Mouse (Mus musculus) liver, embryonic 12.5 days (tissue): ENCODE results near the gene Dock9. TPM values are rescaled to one million over a fixed set of nuclear protein-coding genes. Genes with fewer than 3 reads are reported as not detected.

Experiments
- ATAC-seq: fragments of 200-750 bp; cut with Nextera tagmentation; 2 replicates; pipeline ENCODE4 v1.8.0; 2017; ENCODE audit warnings: moderate number of reproducible peaks, mild to moderate bottlenecking, moderate library complexity
- H3K27ac ChIP-seq: fragments of 300-500 bp; sonication (generic); 2 replicates; pipeline ENCODE4 v1.5.1; 2016; ENCODE audit warnings: mild to moderate bottlenecking
- H3K27me3 ChIP-seq: fragments of 300-500 bp; sonication (generic); replicated peaks from 2 replicates; pipeline ENCODE4 v1.6.1; 2016; ENCODE audit warnings: mild to moderate bottlenecking, moderate library complexity
- H3K36me3 ChIP-seq: fragments of 300-500 bp; sonication (generic); 2 replicates; pipeline ENCODE4 v1.6.1; 2016; ENCODE audit warnings: mild to moderate bottlenecking, moderate library complexity
- H3K4me1 ChIP-seq: fragments of 300-500 bp; sonication (generic); 2 replicates; pipeline ENCODE4 v1.6.1; 2016
- H3K4me2 ChIP-seq: fragments of 300-500 bp; sonication (generic); 2 replicates; pipeline ENCODE4 v1.6.1; 2016; ENCODE audit warnings: mild to moderate bottlenecking, moderate library complexity
- H3K4me3 ChIP-seq: fragments of 300-500 bp; sonication (generic); 2 replicates; pipeline ENCODE4 v1.5.1; 2016; ENCODE audit warnings: mild to moderate bottlenecking, moderate library complexity
- H3K9ac ChIP-seq: fragments of 300-500 bp; sonication (generic); 2 replicates; pipeline ENCODE4 v1.6.1; 2016; ENCODE audit warnings: mild to moderate bottlenecking, moderate library complexity
- H3K9me3 ChIP-seq: fragments of 300-500 bp; sonication (generic); replicated peaks from 2 replicates; pipeline ENCODE4 v1.6.1; 2016; ENCODE audit warnings: mild to moderate bottlenecking, moderate library complexity
- WGBS: fragments of 180-500 bp; shearing (Covaris S2); methylation state at CpG from one replicate; pipeline ENCODE4 v1.1.7; 2016; ENCODE audit not compliant: insufficient replicate concordance; 5-methylcytosine and 5-hydroxymethylcytosine counted together
- polyA plus RNA-seq: library from polyadenylated mRNA; unstranded; fragments of >200 nt; fragmentation: Nextera tagmentation; extraction: Ambion mirVana; gene quantifications from 2 replicates; pipeline ENCODE4 v1.2.1, GENCODE M21; 2016

Dock9 gene
- polyA plus RNA-seq, 1 experiment from 2014 or later: 2.0 TPM

GRCm38 (mm10) chr14:121752686-121753426 is 44.8 kb downstream of the Dock9 start:
- Histone ChIP-seq H3K4me3 (no peak overlapping the region), H3K27ac (no peak overlapping the region)
- no peak for ATAC-seq

GRCm38 (mm10) chr14:121749606-121750005 is 48.0 kb downstream of the Dock9 start:
- H3K36me3 ChIP-seq: no peaks in the 10 kb centered on the region
- H3K4me1 ChIP-seq: no peaks in the 10 kb centered on the region
- no peak for ATAC-seq
- no peaks in the 10 kb centered on the region for H3K27me3 ChIP-seq
- no peak overlapping the region for H3K27ac ChIP-seq
- no peak overlapping the region for H3K4me2 ChIP-seq
- H3K9ac ChIP-seq: no peak overlapping the region
- 74% methylated on average over 9 of the region's 9 CpGs for WGBS
- H3K4me3 ChIP-seq: no peak overlapping the region
- no peaks in the 10 kb centered on the region for H3K9me3 ChIP-seq

More at GRCm38 (mm10) chr14:121752686-121753426, 44.8 kb downstream of the Dock9 start:
- H3K9ac ChIP-seq: no peak overlapping the region
- H3K9me3 ChIP-seq: no peaks in the 10 kb centered on the region
- no peaks in the 10 kb centered on the region for H3K4me1 ChIP-seq
- H3K27me3 ChIP-seq: no peaks in the 10 kb centered on the region
- H3K4me2 ChIP-seq: no peak overlapping the region
- H3K36me3 ChIP-seq: no peaks in the 10 kb centered on the region
- 59% methylated on average over 19 of the region's 19 CpGs for WGBS

GRCm38 (mm10) chr14:121749084-121749483 is 48.6 kb downstream of the Dock9 start:
- Histone ChIP-seq H3K4me1 (no peaks in the 10 kb centered on the region), H3K4me2 (no peak overlapping the region), H3K27me3 (no peaks in the 10 kb centered on the region), H3K27ac (no peak overlapping the region), H3K9me3 (no peaks in the 10 kb centered on the region), H3K4me3 (no peak overlapping the region), H3K36me3 (no peaks in the 10 kb centered on the region), H3K9ac (no peak overlapping the region)
- ATAC-seq: no peak
- 76% methylated on average over 10 of the region's 10 CpGs for WGBS

- 81% methylated on average over 7 of the region's 7 CpGs for WGBS
- Histone ChIP-seq H3K9me3 (no peaks in the 10 kb centered on the region), H3K4me3 (no peak overlapping the region), H3K4me2 (no peak overlapping the region), H3K27ac (no peak overlapping the region), H3K9ac (no peak overlapping the region), H3K27me3 (no peaks in the 10 kb centered on the region), H3K4me1 (no peaks in the 10 kb centered on the region), H3K36me3 (no peaks in the 10 kb centered on the region)
- no peak for ATAC-seq
These were observed 50.3 kb downstream of the Dock9 start for GRCm38 (mm10) chr14:121747360-121747759.

GRCm38 (mm10) chr14:121743787-121744417 is 53.7 kb downstream of the Dock9 start:
- no peaks in the 10 kb centered on the region for H3K4me1 ChIP-seq
- H3K36me3 ChIP-seq: no peaks in the 10 kb centered on the region
- H3K4me2 ChIP-seq: no peak overlapping the region
- no peak for ATAC-seq
- no peaks in the 10 kb centered on the region for H3K9me3 ChIP-seq
- no peak overlapping the region for H3K27ac ChIP-seq
- no peak overlapping the region for H3K4me3 ChIP-seq
- H3K9ac ChIP-seq: no peak overlapping the region
- no peaks in the 10 kb centered on the region for H3K27me3 ChIP-seq
- 73% methylated on average over 9 of the region's 9 CpGs for WGBS

DNA sequence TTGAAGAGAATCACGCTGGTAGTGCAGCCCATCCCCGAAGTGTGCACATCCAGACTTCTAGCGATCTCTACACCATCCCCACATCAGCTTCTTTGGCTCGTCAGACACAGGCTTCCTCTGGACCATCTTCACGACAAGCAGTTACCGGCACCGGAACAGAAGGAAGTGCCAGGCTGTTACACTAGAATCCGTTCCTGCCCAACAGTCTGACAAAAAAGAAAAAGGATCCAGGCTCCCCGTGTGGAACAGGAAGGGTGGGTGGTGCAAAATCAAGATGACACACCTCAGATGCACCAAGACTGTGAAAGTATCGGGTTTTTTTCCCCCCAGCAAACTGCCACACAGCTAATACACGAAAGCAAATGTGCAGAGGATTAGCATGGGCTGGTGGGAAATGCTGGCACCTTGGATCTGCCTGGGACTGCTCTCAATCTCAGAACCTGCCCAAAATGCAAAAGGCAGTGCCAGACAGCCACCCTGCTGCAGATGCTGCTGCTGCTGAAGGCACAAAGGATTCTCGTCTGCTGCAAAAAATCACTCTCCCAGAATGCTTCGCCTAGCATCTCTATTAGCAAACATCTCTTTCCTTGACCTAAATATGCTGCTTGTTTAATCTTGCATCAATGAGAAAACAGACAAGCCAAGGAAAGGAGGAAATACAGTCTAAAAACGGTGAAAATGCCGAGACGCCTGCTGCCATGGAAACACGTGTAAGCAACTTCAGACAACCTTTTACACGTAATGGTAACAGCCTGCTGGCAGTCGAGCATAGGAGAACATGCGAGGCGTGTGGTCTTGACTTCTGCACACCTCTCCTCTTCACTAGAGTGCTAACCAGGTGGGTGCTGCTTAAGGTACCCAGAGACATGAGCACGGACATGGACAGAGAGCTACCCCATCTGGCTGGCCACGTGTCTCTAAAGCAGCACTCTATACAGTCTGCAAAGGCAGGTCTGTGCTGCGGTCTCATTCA is 58.9 kb downstream of the Dock9 start:
- no peaks in the 10 kb centered on the region for H3K9me3 ChIP-seq
- no peak for ATAC-seq
- H3K9ac ChIP-seq: no peak overlapping the region
- H3K4me1 ChIP-seq: no peaks in the 10 kb centered on the region; the same call in 1 of the 2 replicates
- H3K27me3 ChIP-seq: no peaks in the 10 kb centered on the region
- H3K4me2 ChIP-seq: no peak overlapping the region
- WGBS: 53% methylated on average over 24 of the region's 24 CpGs
- H3K27ac ChIP-seq: no peak overlapping the region
- H3K4me3 ChIP-seq: no peak overlapping the region
- no peaks in the 10 kb centered on the region for H3K36me3 ChIP-seq

DNA sequence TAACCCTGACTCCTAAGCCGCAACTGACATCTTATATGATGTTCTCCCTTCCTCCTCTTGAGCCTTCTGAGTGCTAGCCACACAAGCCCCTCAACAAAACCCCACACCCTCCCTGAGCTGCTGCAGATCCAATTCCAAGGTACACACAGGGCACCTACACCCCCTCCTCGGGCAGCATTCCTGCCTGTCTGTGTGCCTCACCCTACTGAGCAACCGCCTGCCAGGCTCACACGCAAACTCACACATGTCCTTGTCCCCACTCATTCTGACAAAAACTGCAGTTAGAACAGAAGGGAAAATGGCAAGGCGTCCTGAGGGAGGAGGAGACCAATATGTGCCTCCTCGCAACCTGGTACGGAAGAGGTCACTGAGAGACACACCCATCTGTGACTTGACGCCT is 60.4 kb downstream of the Dock9 start:
- Histone ChIP-seq H3K9ac (no peak overlapping the region), H3K27me3 (no peaks in the 10 kb centered on the region), H3K36me3 (no peaks in the 10 kb centered on the region), H3K4me1 (peaks cover 2% of the 10 kb centered on the region), H3K27ac (no peak overlapping the region), H3K9me3 (no peaks in the 10 kb centered on the region), H3K4me3 (no peak overlapping the region), H3K4me2 (no peak overlapping the region)
- 81% methylated on average over 8 of the region's 8 CpGs for WGBS
- no peak for ATAC-seq

GRCm38 (mm10) chr14:121735678-121736077 is 62.0 kb downstream of the Dock9 start:
- no peak for ATAC-seq
- WGBS: 47% methylated on average over 7 of the region's 7 CpGs
- Histone ChIP-seq H3K4me3 (no peak overlapping the region), H3K9me3 (no peaks in the 10 kb centered on the region), H3K27ac (no peak overlapping the region), H3K4me2 (no peak overlapping the region), H3K36me3 (no peaks in the 10 kb centered on the region), H3K9ac (no peak overlapping the region), H3K27me3 (no peaks in the 10 kb centered on the region), H3K4me1 (peaks cover 18% of the 10 kb centered on the region)

DNA sequence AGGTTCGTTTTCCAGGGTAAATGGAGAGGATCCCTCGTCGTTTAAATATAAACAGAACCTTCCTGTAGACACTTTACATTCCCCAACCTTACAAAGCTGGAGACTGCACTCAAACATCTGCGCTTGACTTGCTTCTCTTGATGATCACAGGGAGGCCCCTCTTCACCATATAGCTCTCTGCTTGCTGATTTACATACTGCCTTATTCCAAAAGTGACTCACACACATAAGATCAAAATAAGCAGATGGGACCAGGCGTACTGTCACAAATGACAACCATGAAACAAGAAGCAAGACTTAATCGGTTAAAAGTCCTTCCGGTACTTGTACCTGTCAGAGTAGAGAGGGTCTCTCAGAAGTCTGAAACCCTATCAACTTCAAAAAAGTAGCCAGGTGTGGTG is 63.4 kb downstream of the Dock9 start:
- Histone ChIP-seq H3K27me3 (no peaks in the 10 kb centered on the region), H3K4me1 (peaks cover 23% of the 10 kb centered on the region), H3K27ac (no peak overlapping the region), H3K9ac (no peak overlapping the region), H3K36me3 (no peaks in the 10 kb centered on the region), H3K4me3 (no peak overlapping the region), H3K4me2 (no peak overlapping the region), H3K9me3 (no peaks in the 10 kb centered on the region)
- 76% methylated on average over 7 of the region's 7 CpGs for WGBS
- no peak for ATAC-seq

DNA sequence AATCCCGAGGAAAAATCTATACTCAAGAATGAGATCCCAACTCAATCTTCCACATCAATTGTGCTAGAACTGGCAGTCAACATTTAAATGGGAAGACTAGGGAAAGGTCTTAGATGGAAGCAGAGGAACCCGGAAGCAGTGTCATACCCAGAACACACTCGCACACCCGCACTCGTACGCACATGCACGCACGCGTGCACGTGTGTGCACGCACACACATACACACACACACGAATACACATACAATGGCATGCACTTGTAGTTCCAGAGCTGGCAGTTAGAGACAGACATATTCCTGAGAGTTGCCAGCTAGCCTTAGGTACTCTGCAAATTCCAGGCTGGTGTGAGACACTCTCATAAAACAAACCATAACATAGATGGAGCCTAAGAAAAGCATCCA is 63.9 kb downstream of the Dock9 start:
- Histone ChIP-seq H3K9me3 (no peaks in the 10 kb centered on the region), H3K36me3 (no peaks in the 10 kb centered on the region), H3K4me3 (no peak overlapping the region), H3K4me2 (no peak overlapping the region), H3K27me3 (no peaks in the 10 kb centered on the region), H3K4me1 (peaks cover 23% of the 10 kb centered on the region), H3K27ac (no peak overlapping the region), H3K9ac (no peak overlapping the region)
- no peak for ATAC-seq
- WGBS: 86% methylated on average over 12 of the region's 12 CpGs

GRCm38 (mm10) chr14:121732196-121732595 is 65.4 kb downstream of the Dock9 start:
- peak overlapping the region; percentile 39 for H3K4me3 ChIP-seq
- H3K9me3 ChIP-seq: no peaks in the 10 kb centered on the region
- H3K4me1 ChIP-seq: peaks cover 23% of the 10 kb centered on the region
- WGBS: 8% methylated on average over 8 of the region's 8 CpGs
- H3K36me3 ChIP-seq: no peaks in the 10 kb centered on the region
- no peaks in the 10 kb centered on the region for H3K27me3 ChIP-seq
- no peak overlapping the region for H3K9ac ChIP-seq
- H3K4me2 ChIP-seq: peak overlapping the region; percentile 64
- H3K27ac ChIP-seq: peak overlapping the region; percentile 63
- ATAC-seq: peak; percentile 44
